Mouse (Mus musculus): ENCODE results near the gene Dpm3.

DNA sequence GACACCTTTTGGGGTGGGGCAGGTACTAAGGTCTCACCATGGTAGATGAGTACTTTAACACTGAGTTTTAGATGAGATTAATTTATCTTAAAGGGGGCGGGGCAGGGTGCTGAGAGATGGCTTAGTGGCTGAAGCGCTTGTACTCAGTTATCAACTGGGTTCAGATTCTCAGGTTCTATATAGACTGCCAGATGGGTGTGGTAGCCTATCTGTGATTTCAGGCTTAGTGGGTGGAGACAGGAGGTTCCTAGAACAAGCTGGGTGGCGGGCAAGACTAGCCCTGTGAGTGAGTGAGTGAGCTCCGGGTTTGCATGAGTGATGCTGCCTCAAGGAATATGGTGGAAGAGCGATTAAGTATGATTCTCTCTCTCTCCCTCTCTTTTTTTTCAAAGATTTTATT is 4.2 kb upstream of the Dpm3 start:
- TF ChIP-seq USF1 (IDR thresholded peaks at IDR 0.05; ENCODE audit: low read depth) (no peak), CTCF (IDR thresholded peaks at IDR 0.05; ENCODE audit: control insufficient read depth, insufficient read depth, insufficient read length) (no peak), CEBPB (IDR thresholded peaks at IDR 0.05; ENCODE audit: low read depth) (no peak), MAX (IDR thresholded peaks at IDR 0.05) (no peak), MYOG (IDR thresholded peaks at IDR 0.05; ENCODE audit: control insufficient read depth, extremely low read depth, insufficient read length) (no peak), MYOD1 (IDR thresholded peaks at IDR 0.05; ENCODE audit: control insufficient read depth, insufficient read length, low read depth) (no peak)
